Mouse (Mus musculus) lung, embryonic 14.5 days (tissue): ENCODE measurements around the gene Dars2. TPM values are rescaled to one million over a fixed set of nuclear protein-coding genes. Genes with fewer than 3 reads are reported as not detected.

ENCODE experiments used
- ATAC-seq: fragments of 200-750 bp; cut with Nextera tagmentation; 2 replicates; pipeline ENCODE4 v1.8.0; 2017; ENCODE audit warnings: mild to moderate bottlenecking, moderate TSS enrichment, moderate library complexity; ENCODE audit not compliant: insufficient read depth
- DNase-seq: peaks from one replicate; pipeline ENCODE4 v3.0.0-alpha.2; 2015
- H3K27ac ChIP-seq: fragments of 300-500 bp; sonication (generic); 2 replicates; pipeline ENCODE4 v1.5.1; 2014; ENCODE audit warnings: low read depth, mild to moderate bottlenecking, moderate library complexity
- H3K27me3 ChIP-seq: fragments of 300-500 bp; sonication (generic); 2 replicates; pipeline ENCODE4 v1.6.1; 2014; ENCODE audit warnings: low read length, control low read depth; ENCODE audit not compliant: insufficient read depth
- H3K36me3 ChIP-seq: fragments of 300-500 bp; sonication (generic); 2 replicates; pipeline ENCODE4 v1.6.1; 2014; ENCODE audit warnings: control low read depth; ENCODE audit not compliant: insufficient read depth
- H3K4me1 ChIP-seq: fragments of 300-500 bp; sonication (generic); 2 replicates; pipeline ENCODE4 v1.6.1; 2014; ENCODE audit warnings: antibody characterized with exemption, control low read depth; ENCODE audit not compliant: insufficient read depth
- H3K4me2 ChIP-seq: fragments of 300-500 bp; sonication (generic); 2 replicates; pipeline ENCODE4 v1.6.1; 2014; ENCODE audit warnings: mild to moderate bottlenecking
- H3K4me3 ChIP-seq: fragments of 300-500 bp; sonication (generic); 2 replicates; pipeline ENCODE4 v1.5.1; 2014; ENCODE audit warnings: low read depth, low read length
- H3K9ac ChIP-seq: fragments of 300-500 bp; sonication (generic); 2 replicates; pipeline ENCODE4 v1.6.1; 2014
- H3K9me3 ChIP-seq: fragments of 300-500 bp; sonication (generic); 2 replicates; pipeline ENCODE4 v1.6.1; 2016; ENCODE audit warnings: low read depth, low read length, control low read depth
- CTCF ChIP-seq: IDR thresholded peaks from 2 replicates; pipeline ENCODE4 v1.5.1; 2016; ENCODE audit warnings: antibody characterized with exemption, low read depth
- WGBS: fragments of 180-500 bp; shearing (Covaris S2); extraction: QIAGEN DNeasy Blood & Tissue Kit; methylation state at CpG from one replicate; pipeline ENCODE4 v1.1.7; 2014; 5-methylcytosine and 5-hydroxymethylcytosine counted together
- polyA plus RNA-seq: library from polyadenylated mRNA; unstranded; fragments of >200 nt; fragmentation: Nextera tagmentation; extraction: Ambion mirVana; gene quantifications from 2 replicates; pipeline ENCODE4 v1.2.1, GENCODE M21; 2014

The Dars2 gene
- polyA plus RNA-seq, 1 experiment from 2014 or later = 37.0 TPM

DNA sequence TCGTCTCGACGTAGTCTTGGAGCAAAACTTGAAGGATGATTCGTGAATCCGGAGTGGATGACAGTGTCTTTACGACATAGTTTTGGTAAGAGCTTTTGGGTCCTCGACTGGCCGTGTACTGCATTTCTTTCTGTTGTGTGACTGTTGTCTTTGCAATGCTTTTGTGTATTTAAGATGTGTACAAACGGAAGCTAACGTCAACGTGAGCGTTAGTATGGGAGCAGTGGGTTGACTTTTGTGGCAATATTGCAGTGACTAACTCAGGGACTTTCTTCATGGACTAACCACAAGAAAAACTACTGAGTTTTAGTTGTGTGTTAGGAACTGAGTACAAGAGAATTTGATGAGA is 788 bp upstream of the Dars2 start:
- DNase-seq (no peak), ATAC-seq (no peak)
- Histone ChIP-seq H3K27ac (peak overlapping the region; percentile 58; the same call in 1 of the 2 replicates), H3K4me3 (peak overlapping the region; percentile 67), H3K4me2 (peak overlapping the region; percentile 90), H3K9ac (peak overlapping the region; percentile 78), H3K27me3 (no peaks in the 10 kb centered on the region), H3K9me3 (no peaks in the 10 kb centered on the region), H3K36me3 (peaks cover 13% of the 10 kb centered on the region), H3K4me1 (peaks cover 9% of the 10 kb centered on the region; the same call in 1 of the 2 replicates)
- under 1% methylated on average over 12 of the region's 12 CpGs for WGBS
- TF ChIP-seq CTCF = no peak

DNA sequence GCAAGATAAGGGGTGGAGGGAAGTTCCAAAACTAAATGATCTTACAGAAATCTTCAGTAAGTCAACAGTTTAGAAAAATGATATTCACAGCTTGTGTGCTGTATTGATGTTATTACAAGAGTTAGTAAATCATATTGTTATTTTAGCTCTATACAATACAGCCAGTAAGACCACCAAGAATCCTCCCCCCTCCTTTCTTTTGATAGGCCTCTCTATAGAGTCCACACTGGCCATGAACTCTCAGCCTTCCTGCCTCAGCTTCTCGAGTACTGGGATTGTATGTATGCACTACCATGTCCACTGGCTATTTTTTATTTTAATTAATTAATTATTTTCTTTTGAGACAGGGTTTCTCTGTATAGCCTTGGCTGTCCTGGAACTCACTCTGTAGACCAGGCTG is 7.1 kb downstream of the Dars2 start:
- Histone ChIP-seq H3K9ac (no peak overlapping the region), H3K36me3 (peaks cover 18% of the 10 kb centered on the region), H3K9me3 (no peaks in the 10 kb centered on the region), H3K4me1 (no peaks in the 10 kb centered on the region), H3K27me3 (no peaks in the 10 kb centered on the region), H3K4me2 (no peak overlapping the region), H3K4me3 (no peak overlapping the region), H3K27ac (no peak overlapping the region)
- DNase-seq = no peak
- no peak for TF ChIP-seq CTCF
- ATAC-seq = no peak
- 66% methylated on average over 1 of the region's 1 CpGs for WGBS

GRCm38 (mm10) chr1:161057164-161057563 is 13.3 kb downstream of the Dars2 start:
- ATAC-seq (no peak), DNase-seq (no peak)
- H3K9ac ChIP-seq = no peak overlapping the region
- H3K4me2 ChIP-seq = no peak overlapping the region
- H3K4me3 ChIP-seq = no peak overlapping the region
- no peaks in the 10 kb centered on the region for H3K27me3 ChIP-seq
- peaks cover 39% of the 10 kb centered on the region for H3K36me3 ChIP-seq
- no peak overlapping the region for H3K27ac ChIP-seq
- TF ChIP-seq CTCF = no peak
- H3K4me1 ChIP-seq = no peaks in the 10 kb centered on the region
- H3K9me3 ChIP-seq = no peaks in the 10 kb centered on the region
- 94% methylated on average over 1 of the region's 1 CpGs for WGBS

- Histone ChIP-seq H3K9ac (no peak overlapping the region), H3K27me3 (no peaks in the 10 kb centered on the region), H3K36me3 (peaks cover 47% of the 10 kb centered on the region), H3K27ac (no peak overlapping the region), H3K9me3 (no peaks in the 10 kb centered on the region), H3K4me1 (no peaks in the 10 kb centered on the region), H3K4me2 (no peak overlapping the region), H3K4me3 (no peak overlapping the region)
- DNase-seq = no peak
- WGBS = 82% methylated on average over 3 of the region's 3 CpGs
- no peak for ATAC-seq
- TF ChIP-seq CTCF = no peak
Observed at GRCm38 (mm10) chr1:161046972-161047371, 23.5 kb downstream of the Dars2 start.

- Histone ChIP-seq H3K27me3 (no peaks in the 10 kb centered on the region), H3K9ac (no peak overlapping the region), H3K4me1 (no peaks in the 10 kb centered on the region), H3K9me3 (no peaks in the 10 kb centered on the region), H3K4me2 (no peak overlapping the region), H3K27ac (no peak overlapping the region), H3K36me3 (peaks cover 61% of the 10 kb centered on the region), H3K4me3 (no peak overlapping the region)
- ATAC-seq = no peak
- no peak for TF ChIP-seq CTCF
- 84% methylated on average over 7 of the region's 7 CpGs for WGBS
- DNase-seq = no peak
Observed at GRCm38 (mm10) chr1:161041261-161042020, 29.0 kb downstream of the Dars2 start.

GRCm38 (mm10) chr1:161040855-161041254 is 29.6 kb downstream of the Dars2 start:
- Histone ChIP-seq H3K36me3 (peaks cover 62% of the 10 kb centered on the region), H3K27ac (no peak overlapping the region)
- no peak for TF ChIP-seq CTCF

GRCm38 (mm10) chr1:161040426-161040770 is 30.1 kb downstream of the Dars2 start:
- H3K4me1 ChIP-seq = no peaks in the 10 kb centered on the region
- peak overlapping the region; percentile 5; the same call in 1 of the 2 replicates for H3K27ac ChIP-seq
- H3K9ac ChIP-seq = no peak overlapping the region
- no peaks in the 10 kb centered on the region for H3K9me3 ChIP-seq
- 52% methylated on average over 1 of the region's 1 CpGs for WGBS
- TF ChIP-seq CTCF = no peak
- H3K36me3 ChIP-seq = peaks cover 64% of the 10 kb centered on the region
- ATAC-seq = no peak; the same call in none of the 2 replicates
- no peak overlapping the region for H3K4me3 ChIP-seq
- no peak overlapping the region for H3K4me2 ChIP-seq
- no peaks in the 10 kb centered on the region for H3K27me3 ChIP-seq
- peak; percentile 49 for DNase-seq

More at GRCm38 (mm10) chr1:161040855-161041254, 29.6 kb downstream of the Dars2 start:
- Histone ChIP-seq H3K4me1 (no peaks in the 10 kb centered on the region), H3K9me3 (no peaks in the 10 kb centered on the region), H3K4me3 (no peak overlapping the region), H3K27me3 (no peaks in the 10 kb centered on the region), H3K4me2 (no peak overlapping the region), H3K9ac (no peak overlapping the region)
- DNase-seq (no peak), ATAC-seq (no peak)
